Mouse (Mus musculus): ENCODE results near the gene Jmjd1c.

GRCm38 (mm10) chr10:67069013-67069412, 26.9 kb upstream of the Jmjd1c start:
- TF ChIP-seq CTCF (IDR thresholded peaks at IDR 0.05; ENCODE audit: low read depth) (no peak), EP300 (IDR thresholded peaks at IDR 0.05; ENCODE audit: low read depth) (0 out of 2 replicates have a peak, but pooled peaks have one; percentile 10)

All from liver, postnatal 0 days (tissue).